Mouse (Mus musculus) lung, postnatal 4 days (tissue): ENCODE measurements at regions not wholly inside any gene's neighbourhood (a gene's known extent, or its start where the extent isn't known, plus 50 kb on each side); places are given as distances from the start of the nearest gene placed in this dataset.

ENCODE experiments used
- DNase-seq, 2 experiments: peaks; one replicate each; pipeline ENCODE4 v3.0.0; 2021

GRCm38 (mm10) chr4:93444666-93445065 lies 109.4 kb upstream of the Tusc1 start:
- DNase-seq, result no peak

- no peak for DNase-seq
Measured at GRCm38 (mm10) chr4:93438587-93439336, 103.5 kb upstream of the Tusc1 start.

- no peak for DNase-seq
Measured at GRCm38 (mm10) chr4:93437386-93438130, 102.2 kb upstream of the Tusc1 start.

DNA sequence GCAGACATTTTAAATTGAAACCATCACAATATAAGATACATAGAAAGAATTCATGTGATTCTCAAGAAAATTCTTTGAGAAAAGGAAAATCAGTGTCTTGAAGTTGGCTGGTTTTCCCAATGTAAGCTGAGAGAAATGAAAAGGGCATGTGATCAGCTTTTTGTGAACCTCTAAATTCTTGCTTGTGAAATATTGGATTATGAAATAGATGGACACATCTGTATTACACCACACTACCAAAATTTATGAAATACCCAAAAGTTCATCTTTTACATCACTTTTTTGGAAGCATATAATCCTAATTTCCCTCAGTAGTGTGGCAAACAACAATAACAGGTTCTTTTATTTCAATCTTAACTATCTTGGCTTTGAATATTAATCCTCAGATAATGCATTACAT lies 77.4 kb upstream of the Tusc1 start:
- DNase-seq, result no peak

GRCm38 (mm10) chr4:93406876-93407275 lies 71.6 kb upstream of the Tusc1 start:
- no peak for DNase-seq

DNA sequence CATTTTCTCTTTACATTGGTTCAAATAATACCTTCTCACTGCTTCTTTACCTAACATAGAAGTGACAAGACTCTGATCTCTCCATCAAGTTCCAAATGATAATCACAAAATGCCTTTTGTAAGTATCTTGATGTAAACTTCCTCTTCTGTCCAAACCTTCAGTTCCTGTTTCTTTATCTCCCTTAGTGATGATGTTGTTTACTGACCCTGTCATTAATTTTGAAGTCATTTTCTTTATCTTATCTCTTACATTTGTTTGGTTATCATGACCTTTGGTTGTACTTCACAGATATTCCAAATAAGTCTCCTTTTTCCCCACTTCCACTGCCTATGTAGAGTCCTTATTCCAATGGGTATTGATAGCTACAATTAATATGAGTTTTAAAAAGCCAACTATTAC lies 65.3 kb upstream of the Tusc1 start:
- DNase-seq, result no peak
